Mouse (Mus musculus) cerebral cortex, adult 2 months (tissue): ENCODE results near the gene AW146154.

Experiments
- WGBS: fragments of 180-500 bp; shearing (Covaris S2); methylation state at CpG from one replicate; pipeline ENCODE4 v1.1.7; 2018; 5-methylcytosine and 5-hydroxymethylcytosine counted together

The AW146154 gene

DNA sequence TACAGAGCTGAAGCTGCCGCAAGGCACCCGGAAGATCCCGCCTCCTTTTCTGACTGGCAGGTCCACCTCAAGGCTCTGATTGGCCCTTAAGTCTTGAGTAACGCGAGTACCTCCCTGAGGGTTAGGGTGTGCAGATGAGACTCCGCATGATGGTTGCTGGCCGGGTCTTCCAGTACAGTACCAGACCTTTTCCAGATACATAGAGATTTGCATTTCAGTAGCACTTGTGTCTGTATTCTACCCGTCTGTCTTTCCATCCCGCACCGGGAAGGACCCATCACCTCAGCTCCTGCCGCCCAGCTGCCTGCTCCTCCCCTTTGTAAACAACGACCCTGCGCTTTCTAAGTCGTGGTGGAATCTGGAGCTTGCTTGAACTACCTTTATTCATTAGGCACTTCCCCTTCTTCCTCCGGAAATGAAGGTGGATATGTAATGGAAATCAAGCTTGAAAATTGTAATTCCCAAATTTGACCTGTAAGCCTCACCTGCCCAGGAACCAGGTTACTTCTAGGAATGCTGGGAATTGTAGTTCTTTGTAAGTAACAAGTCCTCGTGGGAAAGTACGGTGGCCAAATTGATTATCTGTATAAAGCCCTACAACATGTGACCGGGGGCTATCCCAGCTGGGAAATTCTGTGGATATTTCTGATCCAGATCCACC is at the start of gene AW146154, which contains the start of gene Gm20449:
Gene AW146154, minus strand, starts transcription at position 502 of the 661 bp plus-strand sequence.
Gene Gm20449, minus strand, starts transcription at position 29 of the 661 bp plus-strand sequence.
- 0% methylated on average over 18 of the region's 18 CpGs for WGBS

DNA sequence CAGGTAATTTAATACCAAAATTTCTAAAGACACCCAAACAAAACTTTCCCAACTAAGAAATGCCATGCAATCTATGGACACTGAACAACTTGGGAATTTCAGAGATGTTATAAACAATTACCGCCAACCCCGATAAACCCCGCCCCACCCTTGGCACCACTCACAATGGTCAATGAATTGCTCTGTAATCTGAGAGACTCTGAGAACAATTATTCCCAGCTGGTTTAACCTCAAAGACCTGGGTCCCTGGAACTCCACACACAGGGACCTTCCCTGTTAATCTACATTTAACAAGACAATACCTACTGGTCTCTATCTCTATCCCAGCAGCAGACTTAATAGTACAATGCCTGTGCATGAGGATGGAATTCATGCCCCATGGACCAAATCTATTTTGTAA is 13.0 kb upstream of the AW146154 start:
- WGBS = 85% methylated on average over 3 of the region's 3 CpGs

DNA sequence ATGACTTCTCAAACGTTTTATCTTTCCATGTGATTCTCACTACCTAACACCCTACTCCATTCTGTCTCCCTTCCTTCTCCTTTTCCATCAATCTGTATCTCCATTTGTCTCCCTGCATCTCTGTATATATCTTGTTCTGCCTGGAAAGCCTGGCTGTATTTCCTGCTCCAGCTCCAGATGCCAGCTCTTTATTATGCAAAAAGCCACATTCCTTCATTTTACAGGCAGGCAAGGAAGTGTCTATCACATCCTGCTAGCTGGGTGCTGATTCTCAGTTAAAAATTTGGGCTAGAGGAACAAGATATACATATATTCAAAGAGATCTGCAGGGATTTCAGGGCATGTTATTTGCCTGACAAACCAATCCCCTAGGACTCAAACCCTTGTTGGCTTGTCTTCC is 12.5 kb upstream of the AW146154 start:
- 16% methylated on average over 1 of the region's 1 CpGs for WGBS

DNA sequence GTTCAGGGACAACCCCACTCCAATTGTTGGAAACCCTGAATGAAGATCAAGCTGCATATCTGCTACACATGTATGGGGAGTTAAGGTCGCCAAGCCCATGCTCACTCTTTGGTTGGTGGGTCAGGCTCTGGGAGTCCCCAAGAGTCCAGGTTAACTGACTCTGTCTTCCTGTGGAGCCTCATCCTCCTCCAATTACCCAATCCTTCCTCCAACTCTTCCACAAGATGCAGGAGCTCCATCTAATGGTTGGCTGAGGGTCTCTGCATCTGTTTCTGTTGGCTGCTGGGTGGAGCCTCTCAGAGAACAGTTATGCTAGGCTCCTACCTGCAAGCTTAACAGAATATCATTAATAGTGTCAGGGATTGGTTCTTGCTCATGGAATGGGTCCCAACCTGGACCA is 2.7 kb upstream of the AW146154 start:
- 64% methylated on average over 1 of the region's 1 CpGs for WGBS

DNA sequence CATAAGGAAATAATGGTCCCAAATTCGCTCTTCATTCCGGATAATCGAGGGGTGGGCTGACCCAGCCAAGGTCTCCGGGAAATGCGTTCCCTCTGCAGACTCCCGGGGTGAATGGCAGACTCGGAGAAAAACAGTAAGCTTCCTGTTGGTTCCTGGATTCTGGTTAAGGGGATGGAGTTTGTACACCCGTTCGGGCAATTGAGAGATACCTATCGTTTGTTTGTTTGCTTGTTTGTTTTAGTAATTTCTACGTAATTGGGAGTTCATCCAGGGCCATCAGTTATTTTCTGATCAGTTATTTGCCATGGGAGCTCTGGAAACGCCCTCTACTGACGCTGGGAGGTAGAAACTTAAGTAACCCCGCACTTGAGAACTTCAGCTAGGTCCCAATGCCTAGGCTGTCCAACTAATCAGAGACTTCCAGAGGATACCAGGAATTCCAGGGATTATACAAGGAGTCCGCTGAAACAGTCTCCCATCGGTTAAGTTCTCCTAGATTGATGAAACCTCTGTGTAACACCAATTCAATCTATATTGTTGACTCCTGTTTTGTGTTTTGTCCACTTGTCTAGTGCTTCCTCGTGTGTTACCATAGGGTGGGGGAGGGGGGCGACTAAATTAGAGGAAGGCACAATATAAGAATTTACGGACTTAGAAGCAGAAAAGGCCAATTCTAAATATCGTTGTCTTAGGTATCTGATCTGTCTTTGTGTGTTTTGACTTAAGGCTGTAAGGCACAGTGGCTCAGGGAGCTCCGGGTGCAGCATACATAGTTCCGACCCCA is 653 bp upstream of the AW146154 start:
- 19% methylated on average over 22 of the region's 22 CpGs for WGBS

DNA sequence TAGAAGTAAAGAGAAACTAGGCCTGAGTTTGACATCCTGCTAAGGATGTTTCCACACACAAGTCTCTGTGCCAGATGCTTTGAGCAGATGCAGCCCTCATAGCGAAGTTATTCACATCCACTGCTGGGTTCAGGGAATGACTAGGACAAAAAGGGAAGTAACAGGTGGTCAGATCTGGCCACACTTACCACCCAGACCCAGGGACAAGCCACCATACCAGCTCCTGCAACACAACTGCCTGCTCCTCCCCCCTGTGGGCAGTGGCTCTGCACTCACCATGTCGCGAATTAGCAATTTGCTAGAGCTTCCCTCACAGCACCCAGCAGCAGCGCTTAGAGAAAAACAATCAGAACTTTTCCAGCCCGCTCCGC is 687 bp downstream of the AW146154 start:
- WGBS = 0% methylated on average over 6 of the region's 6 CpGs

DNA sequence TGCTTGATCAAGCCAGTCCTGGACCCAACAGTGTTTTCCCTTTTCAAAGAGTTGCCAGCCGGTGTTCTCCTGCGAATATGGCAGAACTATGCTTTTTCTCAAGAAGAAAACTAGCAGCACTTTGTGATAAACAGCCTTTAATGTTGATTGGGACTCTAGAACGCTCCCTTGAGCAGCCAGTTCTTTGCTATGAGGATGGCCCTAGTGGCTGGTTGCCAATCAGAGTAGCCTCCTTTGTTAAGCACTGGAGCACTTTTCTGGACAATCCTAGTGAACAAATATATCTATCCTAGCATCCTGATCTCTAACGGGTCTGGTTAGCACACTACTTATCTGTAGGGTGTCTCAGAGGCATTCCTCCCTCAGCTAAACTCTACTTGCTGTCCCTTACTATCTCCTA is 1.2 kb downstream of the AW146154 start:
- WGBS = 77% methylated on average over 4 of the region's 4 CpGs

DNA sequence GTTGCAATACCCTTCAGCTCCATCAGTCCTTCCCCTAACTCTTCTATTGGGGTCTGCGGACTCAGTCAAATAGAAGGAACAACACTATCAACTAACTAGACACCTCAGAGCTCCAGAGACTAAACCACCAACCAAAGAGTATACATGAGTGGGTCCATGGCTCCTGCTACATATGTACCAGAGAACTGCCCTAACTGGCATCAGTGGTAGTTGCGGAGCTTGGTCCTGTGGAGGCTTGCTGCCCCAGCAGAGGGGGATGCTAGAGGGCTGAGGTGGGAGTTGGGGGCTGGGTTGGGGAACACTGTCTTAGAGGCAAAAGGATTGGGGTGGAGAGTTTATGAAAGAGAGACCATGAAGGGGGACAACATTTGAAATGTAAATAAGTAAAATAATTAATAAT is 1.8 kb downstream of the AW146154 start:
- WGBS = 100% methylated on average over 2 of the region's 2 CpGs

DNA sequence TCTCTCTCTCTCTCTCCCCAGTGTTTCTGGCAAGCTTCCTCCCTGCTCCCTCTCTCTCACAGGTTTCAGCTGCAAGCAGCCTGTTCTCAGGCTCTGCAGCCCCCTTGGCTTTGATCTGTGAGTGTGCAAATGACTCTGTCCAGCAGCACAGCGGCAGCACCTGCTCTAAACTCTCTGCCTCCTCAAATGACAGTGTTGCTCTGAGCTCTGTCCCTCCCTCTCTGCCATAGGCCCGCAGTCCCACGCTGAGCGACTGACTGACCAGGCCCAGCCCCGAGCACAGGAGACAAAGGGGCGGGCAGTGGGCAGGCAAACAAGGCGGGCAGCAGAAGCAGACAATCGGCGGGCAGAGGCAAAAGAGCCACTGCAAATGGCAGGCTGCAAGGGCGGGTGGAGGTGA is 47.8 kb downstream of the AW146154 start:
- WGBS = 17% methylated on average over 10 of the region's 10 CpGs

DNA sequence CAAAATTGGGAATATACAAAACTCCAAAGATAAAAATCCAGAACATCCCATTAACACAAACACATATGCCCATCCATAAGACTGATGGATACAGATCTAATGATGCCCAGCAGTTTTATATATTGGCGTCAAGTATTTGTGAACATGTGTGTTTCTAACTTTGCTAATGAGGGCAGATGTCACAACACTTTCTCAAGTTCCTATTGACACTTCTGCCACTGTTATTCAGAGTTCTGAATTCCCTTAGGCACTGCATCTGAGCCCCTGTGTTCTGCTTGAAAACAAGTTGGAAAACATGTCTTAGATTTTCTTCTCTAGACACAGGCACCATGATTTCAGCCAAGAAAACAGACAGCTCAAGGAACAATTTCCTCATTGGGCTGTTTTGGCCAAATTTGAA is 51.1 kb downstream of the AW146154 start, which contains the start of gene Vmn2r57:
Gene Vmn2r57, minus strand, starts transcription at position 101 of the 400 bp plus-strand sequence.
- WGBS = 83% methylated on average over 1 of the region's 1 CpGs
